Mouse (Mus musculus) C2C12 (cell line): ENCODE data around the gene Pgap3.

ENCODE experiments used
- CEBPB ChIP-seq: IDR thresholded peaks from one replicate; pipeline ENCODE4 v1.6.1; 2011; ENCODE audit warnings: low read depth, mild to moderate bottlenecking, control low read depth, moderate library complexity
- CTCF ChIP-seq: IDR thresholded peaks from one replicate; pipeline ENCODE4 v1.5.1; 2011; ENCODE audit not compliant: control insufficient read depth, insufficient read depth, insufficient read length
- FOSL1 ChIP-seq: IDR thresholded peaks from one replicate; pipeline ENCODE4 v1.8.0; 2011; ENCODE audit warnings: mild to moderate bottlenecking, low read length; ENCODE audit not compliant: poor library complexity, insufficient read depth, severe bottlenecking
- MAX ChIP-seq: IDR thresholded peaks from one replicate; pipeline ENCODE4 v1.6.1; 2011; ENCODE audit warnings: mild to moderate bottlenecking, control low read depth
- MYOD1 ChIP-seq: IDR thresholded peaks from one replicate; pipeline ENCODE4 v1.6.1; 2011; ENCODE audit warnings: low read depth; ENCODE audit not compliant: control insufficient read depth, insufficient read length
- MYOG ChIP-seq: IDR thresholded peaks from one replicate; pipeline ENCODE4 v1.6.1; 2011; ENCODE audit not compliant: control insufficient read depth, insufficient read length; ENCODE audit errors: extremely low read depth
- USF1 ChIP-seq: IDR thresholded peaks from one replicate; pipeline ENCODE4 v1.6.1; 2011; ENCODE audit warnings: low read depth, mild to moderate bottlenecking, control low read depth, moderate library complexity

- TF ChIP-seq USF1 (no peak), CTCF (no peak), MYOG (no peak), CEBPB (no peak), MYOD1 (no peak), MAX (no peak), FOSL1 (no peak)
These were observed 48.0 kb upstream of the Pgap3 start for GRCm38 (mm10) chr11:98448191-98448790.
